Mouse (Mus musculus) retina, postnatal 7 days (tissue): ENCODE results near the gene Zfp990.
"Not testable (repeated sequence)": the region's sequence is repeated elsewhere in the genome, so short reads cannot be mapped to it uniquely, and the experiment has no call there.

ENCODE experiments used
- DNase-seq: peaks from one replicate; pipeline ENCODE4 v3.0.0-alpha.2; 2012; ENCODE audit warnings: low read depth, low spot score

Gene Zfp990

GRCm38 (mm10) chr4:145510459-145510858, at the start of gene Zfp990:
Zfp990 (plus strand) TSS chr4:145510759.
- not testable (repeated sequence) for DNase-seq

- DNase-seq = not testable (repeated sequence)
Observed at GRCm38 (mm10) chr4:145463553-145464253, 46.9 kb upstream of the Zfp990 start.

- no peak for DNase-seq
Observed at GRCm38 (mm10) chr4:145478128-145478527, 32.4 kb upstream of the Zfp990 start.

- DNase-seq = not testable (repeated sequence)
Observed at GRCm38 (mm10) chr4:145480699-145481098, 29.9 kb upstream of the Zfp990 start.

- no peak for DNase-seq
Observed at GRCm38 (mm10) chr4:145489396-145489795, 21.2 kb upstream of the Zfp990 start.

GRCm38 (mm10) chr4:145492132-145492531, 18.4 kb upstream of the Zfp990 start:
- no peak for DNase-seq

GRCm38 (mm10) chr4:145493316-145493715, 17.2 kb upstream of the Zfp990 start:
- DNase-seq = not testable (repeated sequence)

GRCm38 (mm10) chr4:145514637-145515036, 4.1 kb downstream of the Zfp990 start:
- not testable (repeated sequence) for DNase-seq

- DNase-seq = not testable (repeated sequence)
Observed at GRCm38 (mm10) chr4:145515776-145516565, 5.4 kb downstream of the Zfp990 start.

- not testable (repeated sequence) for DNase-seq
Observed at GRCm38 (mm10) chr4:145517391-145517790, 6.8 kb downstream of the Zfp990 start.

- DNase-seq = not testable (repeated sequence)
Observed at GRCm38 (mm10) chr4:145543861-145544260, 33.3 kb downstream of the Zfp990 start.

GRCm38 (mm10) chr4:145545106-145545505, 34.5 kb downstream of the Zfp990 start:
- not testable (repeated sequence) for DNase-seq

- not testable (repeated sequence) for DNase-seq
Observed at GRCm38 (mm10) chr4:145545734-145546349, 35.3 kb downstream of the Zfp990 start.

GRCm38 (mm10) chr4:145546477-145546876, 35.9 kb downstream of the Zfp990 start:
- DNase-seq = not testable (repeated sequence)

GRCm38 (mm10) chr4:145556680-145557079, 46.1 kb downstream of the Zfp990 start:
- DNase-seq = no peak

- DNase-seq = no peak
Observed at GRCm38 (mm10) chr4:145559505-145560099, 49.0 kb downstream of the Zfp990 start.

GRCm38 (mm10) chr4:145564111-145564821, 53.7 kb downstream of the Zfp990 start:
- no peak for DNase-seq

GRCm38 (mm10) chr4:145570461-145570860, 59.9 kb downstream of the Zfp990 start:
- not testable (repeated sequence) for DNase-seq

- not testable (repeated sequence) for DNase-seq
Observed at GRCm38 (mm10) chr4:145576623-145577022, 66.1 kb downstream of the Zfp990 start.

GRCm38 (mm10) chr4:145580333-145580732, 69.8 kb downstream of the Zfp990 start:
- not testable (repeated sequence) for DNase-seq

GRCm38 (mm10) chr4:145585078-145585477, 74.5 kb downstream of the Zfp990 start, which contains the start of gene Gm13212:
Gm13212 (plus strand) TSS chr4:145585166.
- DNase-seq = not testable (repeated sequence)
